Mouse (Mus musculus) right cerebral cortex, postnatal 14 days (tissue): Measurements from ENCODE around the gene Prkar2a.
A peak's percentile ranks its signal among the peaks of the same experiment; 100 is the strongest.

Source experiments
- DNase-seq: peaks from one replicate; pipeline ENCODE4 v3.0.0; 2022

Prkar2a gene

GRCm38 (mm10) chr9:108753326-108753725, 64.2 kb downstream of the Prkar2a start:
- DNase-seq: peak; percentile 60

GRCm38 (mm10) chr9:108753976-108754375, 64.9 kb downstream of the Prkar2a start:
- no peak for DNase-seq

GRCm38 (mm10) chr9:108754423-108754822, 65.3 kb downstream of the Prkar2a start:
- peak; percentile 17 for DNase-seq

GRCm38 (mm10) chr9:108757406-108757805, 68.3 kb downstream of the Prkar2a start:
- DNase-seq: no peak

- DNase-seq: no peak
These were observed 70.0 kb downstream of the Prkar2a start for GRCm38 (mm10) chr9:108759121-108759520.

- DNase-seq: peak; percentile 32
These were observed 70.7 kb downstream of the Prkar2a start for GRCm38 (mm10) chr9:108759805-108760204.

- DNase-seq: no peak
These were observed 72.4 kb downstream of the Prkar2a start for GRCm38 (mm10) chr9:108761561-108761960.

- DNase-seq: no peak
These were observed 75.9 kb downstream of the Prkar2a start for GRCm38 (mm10) chr9:108764971-108765370.

GRCm38 (mm10) chr9:108776614-108777013, 87.5 kb downstream of the Prkar2a start:
- no peak for DNase-seq

GRCm38 (mm10) chr9:108777276-108777675, 88.2 kb downstream of the Prkar2a start:
- no peak for DNase-seq

GRCm38 (mm10) chr9:108780959-108781358, 91.8 kb downstream of the Prkar2a start:
- no peak for DNase-seq

GRCm38 (mm10) chr9:108781891-108782290, 92.8 kb downstream of the Prkar2a start:
- no peak for DNase-seq

- no peak for DNase-seq
These were observed 93.9 kb downstream of the Prkar2a start for GRCm38 (mm10) chr9:108782836-108783547.

- DNase-seq: peak; percentile 98
These were observed 94.7 kb downstream of the Prkar2a start, which contains the start of gene Ip6k2 for GRCm38 (mm10) chr9:108783548-108784463. Gene Ip6k2, plus strand, starts transcription at chr9:108783796.

GRCm38 (mm10) chr9:108785416-108785815, 96.3 kb downstream of the Prkar2a start:
- DNase-seq: no peak

GRCm38 (mm10) chr9:108786494-108786893, 97.4 kb downstream of the Prkar2a start:
- no peak for DNase-seq

- no peak for DNase-seq
These were observed 98.0 kb downstream of the Prkar2a start for GRCm38 (mm10) chr9:108787080-108787479.

GRCm38 (mm10) chr9:108788713-108789112, 99.6 kb downstream of the Prkar2a start:
- no peak for DNase-seq

GRCm38 (mm10) chr9:108792307-108792706, 103.2 kb downstream of the Prkar2a start:
- no peak for DNase-seq

GRCm38 (mm10) chr9:108792730-108793129, 103.6 kb downstream of the Prkar2a start:
- DNase-seq: no peak

GRCm38 (mm10) chr9:108795281-108795680, 106.2 kb downstream of the Prkar2a start:
- DNase-seq: no peak

- no peak for DNase-seq
These were observed 106.6 kb downstream of the Prkar2a start for GRCm38 (mm10) chr9:108795762-108796161.

GRCm38 (mm10) chr9:108796351-108796981, 107.4 kb downstream of the Prkar2a start:
- DNase-seq: no peak
